ENCODE assay signal across 14 mouse cellular contexts in genomic region chr9:70298221-70298620, GRCm38 (mm10).
A peak's percentile ranks its signal among the peaks of the same experiment; 100 is the strongest.
DNase-seq lines count a peak whose midpoint lies in the region; ATAC-seq and TF ChIP-seq lines count a peak whose summit lies in the region.
"Had no signal": no experiment of that assay in that cellular context is flagged by ENCODE, and none has a peak within 500 bp of the region (broad histone marks: within the 10 kb centered on the region; RNA-seq: fewer than 3 reads in every experiment).

No protein-coding gene starts in this region.

- H3K4me3 ChIP-seq in left cerebral cortex, adult 2 months = no peak overlapping the region
- no peak overlapping the region for H3K4me3 ChIP-seq in embryonic facial prominence, embryonic 11.5 days (ENCODE audit: low read depth, low read length)
- H3K4me3 ChIP-seq in kidney, adult 2 months (ENCODE audit: insufficient read depth, low read depth, low read length) = no peak overlapping the region
- H3K4me3 ChIP-seq: heart, embryonic 15.5 days; limb, embryonic 12.5 days had no signal

- ATAC-seq in embryonic facial prominence, embryonic 11.5 days (replicated peaks; ENCODE audit: insufficient number of reproducible peaks, low FRiP score, low TSS enrichment, low read depth) = no peak
- 0 out of 2 replicates have a peak, but pooled peaks have one; percentile 17 for ATAC-seq in megakaryocyte progenitor cell, adult 5-6 weeks (replicated peaks; ENCODE audit: poor library complexity)
- ATAC-seq: liver, postnatal 0 days had no signal

- intact Hi-C loops in left cerebral cortex, adult 2 months (cut with DNase I) = no loop called here

- TF ChIP-seq POLR2A in kidney, adult 2 months (IDR thresholded peaks at IDR 0.05; ENCODE audit: low read depth, low read length) = no peak

- H3K27ac ChIP-seq in left cerebral cortex, adult 2 months = no peak overlapping the region
- no peak overlapping the region for H3K27ac ChIP-seq in embryonic facial prominence, embryonic 11.5 days (replicated peaks; ENCODE audit: low read depth, low read length)
- H3K27ac ChIP-seq in kidney, adult 2 months (ENCODE audit: insufficient read depth, low read depth, low read length) = no peak overlapping the region
- H3K27ac ChIP-seq: heart, embryonic 15.5 days; limb, embryonic 12.5 days had no signal

- H3K9ac ChIP-seq in embryonic facial prominence, embryonic 11.5 days (replicated peaks; ENCODE audit: low read length) = no peak overlapping the region
- H3K9ac ChIP-seq: heart, embryonic 15.5 days; limb, embryonic 12.5 days; liver, postnatal 0 days had no signal

- WGBS in embryonic facial prominence, embryonic 11.5 days = 28% methylated on average over 7 of the region's 7 CpGs
- WGBS in kidney, adult 2 months = 88% methylated on average over 7 of the region's 7 CpGs

- no peaks in the 10 kb centered on the region for H3K27me3 ChIP-seq in embryonic facial prominence, embryonic 11.5 days (ENCODE audit: control insufficient read depth, insufficient read depth, low read length)
- no peaks in the 10 kb centered on the region for H3K27me3 ChIP-seq in kidney, adult 2 months (replicated peaks; ENCODE audit: control insufficient read depth, insufficient read depth, low read length)
- H3K27me3 ChIP-seq: CH12.LX; heart, embryonic 15.5 days; limb, embryonic 12.5 days had no signal

- TF ChIP-seq CTCF in left cerebral cortex, adult 2 months (IDR thresholded peaks at IDR 0.05) = no peak
- TF ChIP-seq CTCF in kidney, adult 2 months (conservative IDR thresholded peaks at IDR 0.05; ENCODE audit: insufficient read depth, insufficient read length, low read depth, low read length) = no peak

- H3K4me1 ChIP-seq in embryonic facial prominence, embryonic 11.5 days (ENCODE audit: control insufficient read depth, insufficient read depth, low read length) = no peaks in the 10 kb centered on the region
- H3K4me1 ChIP-seq in kidney, adult 2 months (ENCODE audit: control insufficient read depth, insufficient read depth, low read length) = no peaks in the 10 kb centered on the region
- H3K4me1 ChIP-seq: heart, embryonic 15.5 days; limb, embryonic 12.5 days had no signal

- H3K9me3 ChIP-seq in embryonic facial prominence, embryonic 11.5 days (replicated peaks; ENCODE audit: control insufficient read depth, low read length) = no peaks in the 10 kb centered on the region
- H3K9me3 ChIP-seq: heart, embryonic 15.5 days; limb, embryonic 12.5 days had no signal

- H3K36me3 ChIP-seq in embryonic facial prominence, embryonic 11.5 days (replicated peaks; ENCODE audit: control insufficient read depth, insufficient read depth, low read depth, low read length) = no peaks in the 10 kb centered on the region; the same call in 1 of the 2 replicates
- H3K36me3 ChIP-seq in kidney, adult 2 months (ENCODE audit: control insufficient read depth, insufficient read depth, low read length) = peaks cover 2% of the 10 kb centered on the region; the same call in 1 of the 2 replicates

- DNase-seq in left cerebral cortex, adult 11 months (ENCODE audit: low spot score) = peak; percentile 34
- DNase-seq in left cerebral cortex, adult 2 months (ENCODE audit: extremely low spot score in 1 of 2, low spot score in 2 of 2) = no peak
- DNase-seq in embryo, embryonic 10 days (ENCODE audit: low spot score) = peak; percentile 63
- DNase-seq in embryonic facial prominence, embryonic 11.5 days (ENCODE audit: low spot score) = peak; percentile 50
- DNase-seq in thymus, postnatal 4 days = no peak
- DNase-seq in kidney, adult 2 months = no peak
- DNase-seq: adrenal gland, postnatal 14 days; gastrocnemius, postnatal 14 days; kidney, postnatal 4 days; liver, postnatal 0 days had no signal

- no peak overlapping the region for H3K4me2 ChIP-seq in embryonic facial prominence, embryonic 11.5 days (ENCODE audit: low read depth, low read length)
- H3K4me2 ChIP-seq: heart, embryonic 15.5 days; limb, embryonic 12.5 days had no signal

Comparison
In these comparisons a context has a peak if more than half of its experiments do, and no peak if none do; other contexts are left out.
1. DNase-seq: peak in left cerebral cortex, adult 11 months (single experiment), embryo, embryonic 10 days (single experiment) and embryonic facial prominence, embryonic 11.5 days (single experiment); none in left cerebral cortex, adult 2 months (0 of 2), thymus, postnatal 4 days (single experiment) and kidney, adult 2 months (single experiment).